Mouse (Mus musculus): ENCODE measurements around the gene Slc22a3. TPM values are rescaled to one million over a fixed set of nuclear protein-coding genes. Genes with fewer than 3 reads are reported as not detected.
A peak's percentile ranks its signal among the peaks of the same experiment; 100 is the strongest.

Gene Slc22a3
- polyA plus RNA-seq, 1 experiment from 2014 or later, result 0.45 TPM

DNA sequence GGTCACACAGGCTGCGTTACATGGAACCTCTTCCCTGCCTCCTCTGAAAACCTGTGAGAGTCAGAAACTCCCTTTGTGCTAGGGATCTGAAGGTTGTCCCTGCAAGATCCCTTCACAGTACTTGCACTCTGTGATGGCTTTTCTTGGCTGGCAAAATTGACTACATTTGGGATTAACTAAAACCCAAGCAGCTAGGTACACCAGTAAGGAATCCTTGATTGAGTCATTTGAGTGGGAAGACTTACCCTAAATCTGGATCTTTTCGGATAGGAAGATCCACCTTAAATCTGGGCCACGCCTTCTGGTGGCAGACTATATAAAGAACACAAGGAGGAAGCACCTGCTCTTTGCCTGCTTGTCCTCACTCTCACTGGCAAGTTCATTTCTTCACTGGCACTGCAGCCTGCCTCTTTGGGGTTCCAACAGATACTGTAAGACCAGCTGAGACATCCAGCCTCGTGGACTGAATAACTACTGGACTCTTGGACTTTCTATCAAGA lies 41.0 kb downstream of the Slc22a3 start:
- Histone ChIP-seq H3K9ac (no peak overlapping the region), H3K36me3 (no peaks in the 10 kb centered on the region), H3K27me3 (no peaks in the 10 kb centered on the region), H3K4me2 (no peak overlapping the region), H3K4me1 (replicated peaks) (no peaks in the 10 kb centered on the region; the same call in 1 of the 2 replicates), H3K9me3 (replicated peaks) (no peaks in the 10 kb centered on the region), H3K4me3 (no peak overlapping the region), H3K27ac (no peak overlapping the region)
- ATAC-seq (replicated peaks; ENCODE audit: insufficient number of reproducible peaks, insufficient read depth, low FRiP score, low read depth), result no peak
- WGBS, result 59% methylated on average over 4 of the region's 4 CpGs

DNA sequence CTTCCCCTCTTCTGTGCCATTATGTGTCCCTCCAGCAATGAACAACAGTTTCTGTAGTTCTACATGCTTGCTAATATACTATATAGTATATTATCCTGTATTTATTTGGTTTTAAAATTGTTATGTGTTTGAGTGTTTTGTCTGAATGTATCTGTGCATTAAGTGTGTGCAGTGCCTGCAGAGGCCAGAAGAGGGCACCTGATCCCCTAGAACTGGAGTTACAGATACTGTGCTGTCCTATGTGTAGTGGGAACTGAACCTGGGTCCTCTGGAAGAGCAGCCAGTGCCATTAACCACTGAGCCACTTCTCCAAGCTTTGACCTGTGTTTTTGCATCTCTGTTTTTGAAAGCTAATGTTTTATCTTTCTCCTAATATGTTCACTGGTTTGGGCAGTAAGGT lies 46.3 kb downstream of the Slc22a3 start:
- no peak for ATAC-seq (replicated peaks; ENCODE audit: insufficient number of reproducible peaks, insufficient read depth, low FRiP score, low read depth)
- Histone ChIP-seq H3K27ac (no peak overlapping the region), H3K4me1 (replicated peaks) (no peaks in the 10 kb centered on the region), H3K36me3 (no peaks in the 10 kb centered on the region), H3K4me3 (no peak overlapping the region), H3K9me3 (replicated peaks) (no peaks in the 10 kb centered on the region), H3K9ac (no peak overlapping the region), H3K4me2 (no peak overlapping the region), H3K27me3 (no peaks in the 10 kb centered on the region)

DNA sequence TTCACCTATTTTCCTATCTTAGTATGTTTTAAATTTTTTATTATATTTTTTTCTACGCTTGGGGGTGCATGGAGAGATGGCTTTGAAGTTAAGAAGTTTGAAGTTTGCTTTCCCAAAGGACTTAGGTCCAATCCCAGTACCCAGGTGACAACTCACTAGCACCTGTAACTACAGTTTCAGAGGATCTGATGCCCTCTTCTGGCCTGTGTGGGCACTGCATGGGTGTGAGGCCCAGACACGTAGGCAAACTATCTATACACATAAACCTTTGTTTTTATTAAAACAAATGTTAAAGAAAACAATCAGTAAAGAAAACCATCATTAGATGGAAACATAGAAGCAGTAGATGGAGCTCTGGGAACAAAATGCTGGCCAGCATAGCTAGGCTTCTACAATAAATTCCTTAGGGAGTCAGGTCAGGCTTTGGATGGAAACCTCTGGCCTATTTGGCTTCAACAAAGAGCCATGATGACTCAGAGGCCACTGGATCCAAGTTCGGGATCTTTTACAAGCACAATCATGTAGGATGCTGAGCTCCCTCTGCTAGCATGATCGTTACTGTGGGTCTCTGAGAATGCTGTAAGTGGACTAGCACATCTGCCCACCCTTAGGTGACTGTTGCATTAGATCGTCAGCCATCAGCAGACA lies 52.2 kb downstream of the Slc22a3 start:
- no peak overlapping the region for H3K4me2 ChIP-seq
- H3K27ac ChIP-seq, result no peak overlapping the region
- H3K36me3 ChIP-seq, result no peaks in the 10 kb centered on the region
- no peaks in the 10 kb centered on the region for H3K27me3 ChIP-seq
- WGBS, result 76% methylated on average over 5 of the region's 5 CpGs
- peaks cover 7% of the 10 kb centered on the region for H3K4me1 ChIP-seq (replicated peaks)
- H3K4me3 ChIP-seq, result no peak overlapping the region
- H3K9me3 ChIP-seq (replicated peaks), result no peaks in the 10 kb centered on the region
- no peak overlapping the region for H3K9ac ChIP-seq
- no peak for ATAC-seq (replicated peaks; ENCODE audit: insufficient number of reproducible peaks, insufficient read depth, low FRiP score, low read depth)

DNA sequence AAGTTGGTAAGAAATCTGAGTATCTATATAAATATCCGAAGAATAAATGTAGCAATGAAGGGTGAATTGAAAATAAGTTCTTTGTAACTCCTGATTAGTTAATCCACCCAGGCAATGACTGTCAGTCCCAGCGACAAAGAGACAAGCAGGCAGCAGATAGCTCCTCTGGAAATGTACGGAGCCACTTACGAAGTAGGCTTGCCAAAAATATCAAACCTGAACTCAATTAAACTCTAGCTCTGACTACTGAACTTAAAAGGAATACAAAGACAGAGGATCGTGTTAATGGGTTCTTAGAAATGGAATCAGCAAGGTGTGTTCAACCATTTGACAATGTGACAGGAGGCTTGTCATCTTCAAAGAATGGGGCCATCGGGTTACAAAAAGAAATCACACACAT lies 53.8 kb downstream of the Slc22a3 start:
- Histone ChIP-seq H3K36me3 (no peaks in the 10 kb centered on the region), H3K9me3 (replicated peaks) (no peaks in the 10 kb centered on the region), H3K4me3 (no peak overlapping the region), H3K4me2 (no peak overlapping the region), H3K4me1 (replicated peaks) (peaks cover 7% of the 10 kb centered on the region), H3K27me3 (no peaks in the 10 kb centered on the region), H3K9ac (no peak overlapping the region), H3K27ac (no peak overlapping the region)
- WGBS, result 49% methylated on average over 6 of the region's 6 CpGs
- no peak for ATAC-seq (replicated peaks; ENCODE audit: insufficient number of reproducible peaks, insufficient read depth, low FRiP score, low read depth)

DNA sequence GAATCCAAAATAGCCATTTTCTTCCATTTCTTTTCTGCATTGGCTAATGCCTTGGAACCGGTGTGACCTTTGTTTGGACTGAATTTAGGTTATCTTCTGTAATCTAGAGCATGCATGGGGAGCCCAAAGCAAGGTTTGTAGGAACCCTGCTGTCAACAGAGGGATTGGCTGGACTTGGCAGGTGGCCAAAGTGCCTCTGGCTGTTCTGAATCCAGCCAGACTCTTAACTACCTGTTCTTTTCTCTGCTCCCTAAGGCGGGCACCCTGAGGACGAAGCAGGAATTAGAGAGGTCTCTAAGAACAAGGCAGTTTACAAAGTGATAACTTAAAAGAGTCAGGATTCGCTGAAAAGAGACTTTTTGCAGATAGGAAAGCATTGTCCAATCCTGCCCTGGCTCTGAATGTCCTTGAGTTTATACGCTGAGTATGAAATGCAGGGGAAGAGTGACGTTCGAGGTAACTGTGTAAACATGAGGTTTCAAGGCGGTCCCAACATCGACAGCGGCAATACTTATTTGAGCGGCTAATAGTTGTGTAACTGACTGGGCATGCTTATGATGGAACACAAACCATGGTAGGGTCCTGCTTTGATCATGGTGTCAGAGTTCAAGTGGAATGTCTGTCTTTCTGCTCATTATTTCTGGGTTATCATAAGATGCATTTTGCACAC lies 54.5 kb downstream of the Slc22a3 start:
- WGBS, result 61% methylated on average over 11 of the region's 11 CpGs
- Histone ChIP-seq H3K27ac (no peak overlapping the region), H3K9me3 (replicated peaks) (no peaks in the 10 kb centered on the region), H3K36me3 (no peaks in the 10 kb centered on the region), H3K4me1 (replicated peaks) (peaks cover 7% of the 10 kb centered on the region), H3K4me2 (no peak overlapping the region), H3K9ac (no peak overlapping the region), H3K27me3 (no peaks in the 10 kb centered on the region), H3K4me3 (no peak overlapping the region)
- ATAC-seq (replicated peaks; ENCODE audit: insufficient number of reproducible peaks, insufficient read depth, low FRiP score, low read depth), result no peak

DNA sequence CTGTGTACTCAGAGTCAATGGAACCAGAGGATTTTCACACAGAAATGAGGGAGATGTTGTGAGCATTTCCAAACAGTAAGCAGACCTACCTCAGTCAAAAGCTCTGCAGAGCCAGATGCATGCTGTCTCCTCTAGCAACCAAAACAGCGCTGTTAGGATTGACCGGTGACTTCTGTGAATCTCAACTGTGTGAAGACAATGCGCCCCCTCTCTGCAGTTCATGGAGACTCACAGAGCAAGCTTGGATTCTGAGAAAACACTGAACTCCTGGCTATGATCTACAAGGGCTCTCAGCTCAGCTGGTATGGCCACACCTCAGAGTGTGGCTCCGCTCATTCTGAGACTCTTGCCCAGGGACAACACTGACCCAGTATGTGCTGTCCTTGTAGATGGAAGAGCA lies 56.3 kb downstream of the Slc22a3 start:
- H3K4me2 ChIP-seq, result no peak overlapping the region
- H3K36me3 ChIP-seq, result no peaks in the 10 kb centered on the region
- no peaks in the 10 kb centered on the region for H3K9me3 ChIP-seq (replicated peaks)
- no peak overlapping the region for H3K4me3 ChIP-seq
- WGBS, result 50% methylated on average over 4 of the region's 4 CpGs
- ATAC-seq (replicated peaks; ENCODE audit: insufficient number of reproducible peaks, insufficient read depth, low FRiP score, low read depth), result no peak
- no peak overlapping the region for H3K9ac ChIP-seq
- H3K27me3 ChIP-seq, result no peaks in the 10 kb centered on the region
- H3K4me1 ChIP-seq (replicated peaks), result peaks cover 7% of the 10 kb centered on the region
- H3K27ac ChIP-seq, result no peak overlapping the region

DNA sequence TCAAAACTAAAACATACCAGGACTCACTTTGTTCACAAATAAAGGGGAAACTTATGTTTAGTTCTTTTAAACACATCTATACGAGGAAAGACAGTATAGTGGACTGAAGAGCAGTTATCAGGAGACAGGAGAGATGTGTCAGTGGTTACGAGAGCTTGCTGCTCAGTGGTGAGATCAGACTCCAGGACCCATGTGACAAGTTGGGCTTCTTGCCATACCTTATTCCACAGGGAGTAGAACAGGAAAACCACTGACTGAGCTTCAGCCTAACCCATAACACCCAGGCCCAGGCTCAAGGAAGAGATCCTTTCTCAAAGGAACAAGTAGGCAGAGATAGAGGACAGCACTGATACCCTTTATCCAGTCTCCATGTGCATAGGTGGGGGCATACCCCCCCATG lies 62.9 kb downstream of the Slc22a3 start:
- Histone ChIP-seq H3K9me3 (replicated peaks) (no peaks in the 10 kb centered on the region), H3K36me3 (no peaks in the 10 kb centered on the region), H3K4me1 (replicated peaks) (peaks cover 3% of the 10 kb centered on the region; the same call in 1 of the 2 replicates), H3K27ac (no peak overlapping the region), H3K9ac (no peak overlapping the region), H3K4me2 (no peak overlapping the region), H3K4me3 (no peak overlapping the region), H3K27me3 (no peaks in the 10 kb centered on the region)
- no peak for ATAC-seq (replicated peaks; ENCODE audit: insufficient number of reproducible peaks, insufficient read depth, low FRiP score, low read depth)
- 24% methylated on average over 2 of the region's 2 CpGs for WGBS

DNA sequence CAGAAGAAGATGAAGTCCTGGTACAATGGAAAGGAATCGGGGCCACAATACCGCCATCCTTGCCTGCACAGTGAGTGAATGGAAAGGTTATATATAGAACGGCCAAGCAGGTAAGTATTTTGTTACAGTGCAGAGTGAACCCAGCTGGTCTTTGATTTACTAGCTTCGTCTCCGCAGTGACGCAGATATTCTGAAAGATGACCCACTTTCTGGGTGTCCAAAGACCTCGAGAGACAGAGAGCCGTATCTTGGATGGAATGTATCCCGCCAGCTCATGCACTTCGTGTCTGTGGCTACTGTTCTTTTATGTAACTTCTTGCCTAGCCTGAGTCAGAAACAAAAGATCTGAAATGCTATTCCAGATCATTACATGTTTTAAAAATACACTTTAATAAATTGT lies 69.7 kb downstream of the Slc22a3 start:
- ATAC-seq (replicated peaks; ENCODE audit: insufficient number of reproducible peaks, insufficient read depth, low FRiP score, low read depth), result no peak
- Histone ChIP-seq H3K4me1 (replicated peaks) (no peaks in the 10 kb centered on the region), H3K27ac (no peak overlapping the region), H3K9ac (no peak overlapping the region), H3K9me3 (replicated peaks) (no peaks in the 10 kb centered on the region), H3K4me2 (no peak overlapping the region), H3K4me3 (no peak overlapping the region), H3K36me3 (no peaks in the 10 kb centered on the region), H3K27me3 (no peaks in the 10 kb centered on the region)
- 78% methylated on average over 10 of the region's 10 CpGs for WGBS

DNA sequence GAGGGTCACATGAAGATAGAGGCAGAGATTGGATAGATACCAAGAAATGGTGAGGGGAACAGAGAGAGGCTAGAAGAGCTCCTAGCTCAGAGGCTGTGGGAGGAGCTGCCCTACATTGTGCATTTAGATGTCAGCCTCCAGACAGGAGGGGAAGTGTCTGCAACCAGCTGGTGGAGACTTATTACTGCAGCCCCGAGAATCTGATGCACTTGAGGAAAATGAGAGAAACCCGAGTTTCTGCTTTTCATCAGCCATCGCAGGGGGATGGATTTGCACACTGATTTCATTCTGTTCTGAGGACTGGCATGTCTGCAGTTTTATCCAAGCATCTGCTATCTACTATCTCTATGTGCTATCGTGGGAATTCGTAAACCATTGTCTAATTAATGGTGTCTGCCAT lies 75.8 kb downstream of the Slc22a3 start:
- Histone ChIP-seq H3K9me3 (replicated peaks) (no peaks in the 10 kb centered on the region), H3K27me3 (no peaks in the 10 kb centered on the region), H3K27ac (no peak overlapping the region), H3K4me1 (replicated peaks) (peaks cover 10% of the 10 kb centered on the region; the same call in 1 of the 2 replicates), H3K9ac (no peak overlapping the region), H3K4me3 (no peak overlapping the region), H3K4me2 (no peak overlapping the region), H3K36me3 (no peaks in the 10 kb centered on the region)
- no peak for ATAC-seq (replicated peaks; ENCODE audit: insufficient number of reproducible peaks, insufficient read depth, low FRiP score, low read depth)
- 49% methylated on average over 5 of the region's 5 CpGs for WGBS

DNA sequence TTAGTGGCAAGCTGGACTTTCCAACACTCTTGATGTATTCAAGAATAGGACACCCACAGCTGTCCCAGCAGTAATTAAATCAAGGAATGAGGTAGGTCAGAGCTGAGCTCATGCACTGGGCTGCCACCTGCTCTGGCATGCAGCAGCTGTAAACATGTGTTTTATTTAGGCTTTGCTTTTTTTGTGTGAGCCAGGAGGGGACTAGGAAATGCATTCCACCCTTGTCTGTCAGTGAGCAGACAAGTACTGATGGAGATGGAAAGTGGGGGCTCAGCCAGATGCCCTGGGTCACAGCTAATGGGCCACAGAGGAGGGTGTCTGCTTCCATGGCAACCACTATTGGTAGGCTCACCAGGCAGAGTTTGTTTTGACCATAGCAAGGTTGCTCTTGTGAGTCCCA lies 79.1 kb downstream of the Slc22a3 start:
- Histone ChIP-seq H3K9me3 (replicated peaks) (no peaks in the 10 kb centered on the region), H3K4me1 (replicated peaks) (peaks cover 19% of the 10 kb centered on the region), H3K4me2 (no peak overlapping the region), H3K9ac (no peak overlapping the region), H3K36me3 (no peaks in the 10 kb centered on the region), H3K27me3 (no peaks in the 10 kb centered on the region), H3K27ac (no peak overlapping the region), H3K4me3 (no peak overlapping the region)
- no peak; the same call in 1 of the 2 replicates for ATAC-seq (replicated peaks; ENCODE audit: insufficient number of reproducible peaks, insufficient read depth, low FRiP score, low read depth)

DNA sequence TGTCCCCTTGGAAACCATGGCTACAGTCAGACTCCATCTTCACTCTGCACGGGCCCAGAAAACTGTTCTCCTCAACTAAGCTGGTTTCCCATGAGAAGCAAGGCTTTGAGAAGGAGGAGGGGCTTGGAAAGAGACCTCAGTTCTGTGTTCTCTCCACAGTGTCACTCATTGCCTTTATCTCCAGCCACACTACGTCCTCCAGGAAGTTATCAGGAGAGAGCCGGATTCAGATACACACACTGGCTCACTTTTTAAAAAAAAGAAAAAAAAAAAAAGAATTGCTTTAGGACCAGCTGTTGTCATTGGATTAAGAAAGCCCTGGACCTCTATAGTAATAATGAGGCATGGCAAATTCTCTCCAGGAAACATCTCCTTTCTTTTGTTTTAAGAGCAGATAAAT lies 80.3 kb downstream of the Slc22a3 start:
- H3K9me3 ChIP-seq (replicated peaks), result no peaks in the 10 kb centered on the region
- no peak overlapping the region for H3K9ac ChIP-seq
- no peaks in the 10 kb centered on the region for H3K27me3 ChIP-seq
- WGBS, result 6% methylated on average over 3 of the region's 3 CpGs
- H3K4me2 ChIP-seq, result no peak overlapping the region
- no peak overlapping the region for H3K4me3 ChIP-seq
- no peak overlapping the region for H3K27ac ChIP-seq
- peaks cover 22% of the 10 kb centered on the region for H3K4me1 ChIP-seq (replicated peaks)
- 0 out of 2 replicates have a peak, but pooled peaks have one; percentile 35 for ATAC-seq (replicated peaks; ENCODE audit: insufficient number of reproducible peaks, insufficient read depth, low FRiP score, low read depth)
- no peaks in the 10 kb centered on the region for H3K36me3 ChIP-seq

DNA sequence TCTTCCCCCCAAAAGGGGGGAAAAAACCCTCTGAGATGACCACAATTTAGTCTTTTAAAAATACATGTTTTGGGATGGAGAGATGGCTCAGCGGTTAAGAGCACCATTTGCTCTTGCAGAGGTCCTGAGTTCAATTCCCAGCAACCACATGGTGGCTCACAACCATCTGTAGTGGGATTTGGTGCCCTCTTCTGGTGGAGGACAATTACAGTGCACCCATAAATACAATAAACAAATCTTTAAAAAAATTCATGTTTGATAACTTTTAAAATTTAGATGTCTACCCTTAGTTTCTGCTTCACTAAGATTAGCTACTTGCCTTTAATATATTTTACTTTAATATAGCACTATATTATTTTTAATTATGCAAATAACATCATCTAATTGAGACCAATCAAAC lies 85.4 kb downstream of the Slc22a3 start:
- ATAC-seq (replicated peaks; ENCODE audit: insufficient number of reproducible peaks, insufficient read depth, low FRiP score, low read depth), result no peak
- no peak overlapping the region for H3K4me2 ChIP-seq
- H3K36me3 ChIP-seq, result no peaks in the 10 kb centered on the region
- no peaks in the 10 kb centered on the region for H3K9me3 ChIP-seq (replicated peaks)
- no peak overlapping the region for H3K27ac ChIP-seq
- H3K27me3 ChIP-seq, result no peaks in the 10 kb centered on the region
- no peak overlapping the region for H3K9ac ChIP-seq
- H3K4me1 ChIP-seq (replicated peaks), result peaks cover 18% of the 10 kb centered on the region
- no peak overlapping the region for H3K4me3 ChIP-seq
- 80% methylated on average over 1 of the region's 1 CpGs for WGBS
